Mouse (Mus musculus): ENCODE data around the gene Nkx2-4.

Nkx2-4 gene

GRCm38 (mm10) chr2:147085072-147085870 lies at the start of gene Nkx2-4:
Gene Nkx2-4 (minus strand): TSS chr2:147085445.
- DNase-seq (ENCODE audit: low read depth, low spot score), result no peak

GRCm38 (mm10) chr2:147127366-147127765 lies 42.1 kb upstream of the Nkx2-4 start:
- no peak for DNase-seq (ENCODE audit: low read depth, low spot score)

- DNase-seq (ENCODE audit: low read depth, low spot score), result no peak
Measured at GRCm38 (mm10) chr2:147119736-147120135, 34.5 kb upstream of the Nkx2-4 start.

GRCm38 (mm10) chr2:147086441-147086840 lies 1.2 kb upstream of the Nkx2-4 start:
- DNase-seq (ENCODE audit: low read depth, low spot score), result no peak

GRCm38 (mm10) chr2:147085937-147086336 lies 692 bp upstream of the Nkx2-4 start:
- no peak for DNase-seq (ENCODE audit: low read depth, low spot score)

- no peak for DNase-seq (ENCODE audit: low read depth, low spot score)
Measured at GRCm38 (mm10) chr2:147084366-147085071, 726 bp downstream of the Nkx2-4 start.

- no peak for DNase-seq (ENCODE audit: low read depth, low spot score)
Measured at GRCm38 (mm10) chr2:147083471-147084365, 1.5 kb downstream of the Nkx2-4 start.

- DNase-seq (ENCODE audit: low read depth, low spot score), result no peak
Measured at GRCm38 (mm10) chr2:147082391-147082790, 2.9 kb downstream of the Nkx2-4 start.

GRCm38 (mm10) chr2:147074399-147074798 lies 10.8 kb downstream of the Nkx2-4 start:
- no peak for DNase-seq (ENCODE audit: low read depth, low spot score)

GRCm38 (mm10) chr2:147073962-147074361 lies 11.3 kb downstream of the Nkx2-4 start:
- no peak for DNase-seq (ENCODE audit: low read depth, low spot score)

GRCm38 (mm10) chr2:147070305-147070704 lies 14.9 kb downstream of the Nkx2-4 start:
- no peak for DNase-seq (ENCODE audit: low read depth, low spot score)

- no peak for DNase-seq (ENCODE audit: low read depth, low spot score)
Measured at GRCm38 (mm10) chr2:147069077-147069476, 16.2 kb downstream of the Nkx2-4 start.

GRCm38 (mm10) chr2:147067480-147068246 lies 17.6 kb downstream of the Nkx2-4 start:
- no peak for DNase-seq (ENCODE audit: low read depth, low spot score)

- no peak for DNase-seq (ENCODE audit: low read depth, low spot score)
Measured at GRCm38 (mm10) chr2:147053229-147053892, 31.9 kb downstream of the Nkx2-4 start.

- no peak for DNase-seq (ENCODE audit: low read depth, low spot score)
Measured at GRCm38 (mm10) chr2:147047051-147047450, 38.2 kb downstream of the Nkx2-4 start.

GRCm38 (mm10) chr2:147035864-147036263 lies 49.4 kb downstream of the Nkx2-4 start:
- no peak for DNase-seq (ENCODE audit: low read depth, low spot score)

Data from telencephalon, adult 2 months (tissue).